Mouse (Mus musculus) left cerebral cortex, adult 11 months (tissue): ENCODE data around the gene Capns1.
"Not testable (repeated sequence)": the region's sequence is repeated elsewhere in the genome, so short reads cannot be mapped to it uniquely, and the experiment has no call there.

Source experiments
- DNase-seq: peaks from one replicate; pipeline ENCODE4 v3.0.0; 2022; ENCODE audit warnings: low spot score

Capns1 gene

DNA sequence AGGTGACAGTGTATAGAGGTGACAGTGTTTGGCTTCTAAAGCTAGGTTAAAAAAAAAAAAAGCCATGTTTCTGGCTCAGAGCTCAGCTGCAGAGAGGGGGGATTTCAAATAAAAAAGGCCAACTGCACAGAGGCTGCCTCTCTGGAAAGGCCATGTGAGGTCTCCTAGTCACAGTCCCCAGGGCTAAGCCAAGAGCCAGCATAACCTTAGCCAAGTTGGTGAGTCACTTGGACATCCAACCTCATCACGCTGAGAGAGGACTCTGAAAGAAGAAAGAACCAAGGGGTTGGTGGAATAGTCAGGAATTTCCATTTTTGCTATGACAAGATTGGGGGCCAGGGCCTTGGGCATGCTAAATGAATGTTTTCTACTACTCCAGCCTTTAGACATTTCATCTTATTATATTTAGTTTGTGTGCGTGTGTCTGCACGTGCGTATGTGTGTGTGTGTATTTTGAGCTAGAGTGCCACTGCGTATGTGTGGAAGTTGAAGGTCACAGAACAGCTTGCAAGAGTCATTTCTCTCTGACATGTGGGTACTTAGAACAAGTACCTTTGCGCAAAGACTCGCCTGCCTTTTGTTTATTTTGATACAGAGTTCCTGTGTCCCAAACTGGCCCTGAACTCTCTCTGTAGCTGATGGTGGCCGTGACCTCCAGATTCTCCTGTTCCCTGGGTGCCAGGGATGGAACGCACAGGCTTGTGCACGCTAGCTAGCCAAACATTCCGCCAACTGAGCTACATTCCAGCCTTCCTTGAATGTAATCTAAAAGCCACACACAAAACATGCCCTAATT, 4.5 kb upstream of the Capns1 start:
- no peak for DNase-seq

DNA sequence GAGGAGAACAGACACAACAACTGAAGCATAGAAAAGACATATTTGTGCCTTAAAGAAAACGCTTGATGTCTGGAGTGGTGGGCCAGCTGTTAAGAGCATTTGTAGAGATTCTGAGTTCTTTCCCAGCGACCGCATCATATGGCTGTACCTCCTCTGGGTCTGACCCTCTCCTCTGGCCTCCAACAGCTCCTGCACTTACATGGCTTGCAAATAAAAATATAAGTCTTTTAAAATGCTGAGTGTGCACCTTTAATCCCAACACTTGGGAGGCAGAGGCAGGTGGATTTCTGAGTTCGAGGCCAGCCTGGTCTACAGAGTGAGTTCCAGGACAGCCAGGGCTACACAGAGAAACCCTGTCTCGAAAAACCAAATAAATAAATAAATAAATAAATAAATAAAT, 2.0 kb upstream of the Capns1 start:
- not testable (repeated sequence) for DNase-seq

DNA sequence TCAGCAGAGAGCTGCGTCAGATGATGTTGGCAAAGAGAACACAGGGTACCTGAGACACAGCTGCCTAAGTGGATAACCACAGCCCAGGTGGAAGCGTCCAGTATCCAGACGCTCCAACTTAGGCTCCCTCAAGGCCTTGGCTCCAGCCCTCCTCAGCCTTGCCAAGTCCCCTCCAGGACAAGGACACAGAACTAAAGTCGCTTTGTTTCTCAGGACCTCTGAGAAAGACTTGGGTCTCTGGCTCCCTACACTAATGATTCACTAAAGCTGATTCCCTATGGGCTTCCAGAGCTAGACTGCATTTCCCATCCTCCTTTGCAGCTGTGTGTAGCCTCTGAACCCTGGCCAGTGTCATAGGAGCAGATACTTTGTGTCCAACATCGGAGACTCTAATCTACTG, 1.6 kb upstream of the Capns1 start:
- DNase-seq = no peak

DNA sequence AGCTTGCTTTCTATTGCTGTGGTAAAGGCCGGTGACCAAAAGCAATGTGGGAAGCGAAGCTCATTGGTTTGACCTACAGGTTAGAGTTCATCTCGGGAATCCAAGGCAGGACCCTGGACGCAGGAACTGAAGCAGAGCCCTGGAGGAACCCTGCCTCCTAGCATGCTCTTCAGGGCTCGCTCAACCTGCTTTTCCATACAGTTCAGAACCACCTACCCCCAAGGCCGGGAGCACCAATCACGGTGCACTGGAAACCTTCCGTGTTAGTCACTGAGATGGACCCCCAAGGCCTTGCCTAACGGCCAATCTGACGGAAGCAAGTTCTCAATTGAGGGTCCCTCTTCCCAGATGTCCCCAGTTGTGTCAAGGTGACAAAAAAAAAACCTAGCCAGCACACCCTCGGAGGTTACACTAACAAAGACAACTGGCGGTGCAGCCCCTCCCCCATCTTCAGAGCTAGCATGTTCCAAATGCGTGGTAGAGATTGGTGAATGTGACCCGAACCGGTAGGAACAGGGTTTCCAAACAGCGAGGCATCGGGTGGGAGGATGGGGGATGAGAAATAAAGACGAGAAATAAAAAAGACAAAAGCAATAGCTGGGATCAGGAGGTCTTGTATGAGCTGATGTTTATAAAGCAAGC, 1.0 kb upstream of the Capns1 start:
- no peak for DNase-seq

DNA sequence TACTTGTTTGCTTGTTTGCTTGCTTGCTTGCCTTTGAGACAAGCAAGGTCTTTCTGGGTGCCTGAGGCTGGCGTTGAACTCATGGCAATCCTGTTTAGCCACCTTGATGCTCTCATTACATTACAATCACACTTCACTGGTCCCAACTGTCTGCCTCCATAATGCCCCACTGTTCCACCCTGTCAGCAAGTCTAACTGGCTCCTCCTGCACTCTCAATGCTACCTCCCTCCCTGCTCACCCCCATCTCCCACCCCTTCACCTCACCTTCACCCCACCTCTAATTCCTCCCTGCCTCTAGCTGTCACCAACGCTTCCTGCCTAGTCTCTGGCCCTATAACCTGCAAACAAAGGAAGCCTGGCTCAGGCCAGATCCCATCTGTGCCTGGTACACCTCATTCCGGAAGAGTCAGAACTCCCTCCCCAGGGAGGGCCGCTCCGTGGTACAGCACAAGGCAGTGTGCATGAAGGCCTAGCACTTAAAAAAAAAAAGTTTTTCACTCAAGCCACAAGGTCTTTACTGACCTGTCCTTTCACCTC, 950 bp downstream of the Capns1 start:
- no peak for DNase-seq

DNA sequence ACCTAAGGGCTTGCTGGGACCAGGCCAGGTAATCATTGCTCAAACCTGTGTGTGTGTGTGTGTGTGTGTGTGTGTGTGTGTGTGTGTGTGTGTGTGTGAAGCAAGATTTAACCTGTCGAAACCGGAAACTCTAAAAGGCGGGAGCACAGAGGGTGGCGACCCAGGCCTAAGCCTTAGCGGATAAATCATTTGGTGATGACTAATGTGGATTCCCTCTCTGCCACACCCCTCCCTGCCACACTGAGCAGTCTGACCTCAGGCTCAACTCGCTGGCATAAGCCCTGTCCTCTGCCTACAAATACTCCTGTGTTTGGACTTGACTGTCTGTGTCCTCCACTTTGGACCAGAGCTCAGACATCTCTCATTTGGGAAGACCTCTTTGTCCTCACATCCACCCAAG, 2.4 kb downstream of the Capns1 start:
- DNase-seq = no peak

DNA sequence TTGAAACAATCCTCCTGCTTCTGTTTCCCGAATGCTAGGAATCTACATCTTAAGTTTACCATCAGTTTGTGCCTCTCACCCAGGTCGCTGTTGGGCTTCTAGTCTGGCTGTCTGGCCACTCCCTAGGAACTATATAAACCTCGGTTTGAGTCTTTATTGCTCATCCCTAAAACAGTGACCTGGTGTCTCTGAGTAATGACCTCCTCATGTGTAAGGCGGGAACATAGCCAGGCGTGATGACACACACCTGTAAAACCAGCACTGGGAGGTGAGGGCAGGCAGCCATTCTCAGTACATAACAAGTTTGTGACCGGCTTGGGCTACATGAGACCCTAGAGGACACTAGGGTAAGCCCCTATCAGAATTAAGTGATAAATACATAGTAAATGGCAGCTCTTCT, 3.1 kb downstream of the Capns1 start:
- DNase-seq = no peak

DNA sequence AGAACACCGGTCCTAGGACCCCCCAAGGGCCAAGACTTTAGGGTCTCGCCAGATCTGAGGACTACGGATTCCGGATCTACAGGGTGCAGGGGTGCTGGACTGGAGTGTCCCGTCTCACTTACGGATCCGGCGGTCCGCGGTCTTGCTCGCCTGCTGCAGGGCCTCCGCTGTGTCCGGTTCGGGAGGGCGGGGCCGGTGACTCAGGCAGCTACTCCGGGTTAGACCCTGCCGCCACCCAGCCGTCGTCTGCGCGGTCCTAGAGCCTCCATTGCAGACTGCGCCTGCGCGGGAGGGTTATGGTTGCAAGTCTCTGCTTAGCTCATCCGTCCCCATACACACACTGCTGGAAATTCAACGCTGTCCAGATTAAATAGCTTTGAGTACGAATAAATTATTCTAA, 3.7 kb downstream of the Capns1 start:
- peak; percentile 87 for DNase-seq

DNA sequence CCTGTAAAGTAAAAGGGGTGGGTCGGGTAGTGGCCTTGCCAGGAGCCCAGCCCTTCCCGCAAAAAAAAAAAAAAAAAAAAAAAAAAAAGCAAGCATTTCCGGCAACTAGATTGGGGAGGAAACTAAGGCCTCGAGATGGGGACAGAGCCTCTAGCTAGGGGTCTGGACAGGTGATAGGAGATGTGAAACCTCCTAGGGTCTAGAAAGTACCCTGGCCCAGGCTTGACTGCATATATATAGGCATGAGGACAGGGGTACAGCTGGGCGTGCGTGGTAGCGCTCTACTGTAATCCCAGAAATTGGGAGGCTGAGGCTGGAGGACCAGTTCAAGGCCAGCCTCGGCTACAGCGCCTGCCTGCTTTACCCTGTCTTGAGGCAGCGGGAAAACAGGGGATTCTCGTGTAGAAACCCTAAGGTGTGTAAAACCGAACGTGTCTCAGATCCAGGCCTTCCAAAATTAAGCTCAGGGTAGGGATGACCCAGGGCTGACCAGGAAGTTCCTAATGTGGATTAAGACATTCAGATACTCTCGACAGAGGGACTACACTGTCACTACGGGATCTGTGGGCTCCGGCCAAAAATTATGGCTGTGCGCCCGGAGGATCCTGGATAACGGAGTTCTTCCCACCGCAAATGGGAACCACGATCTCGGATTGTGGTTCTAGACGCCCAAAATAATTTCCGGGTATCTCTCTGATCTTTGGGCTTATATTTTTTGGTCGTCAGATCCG, 4.3 kb downstream of the Capns1 start:
- no peak for DNase-seq

DNA sequence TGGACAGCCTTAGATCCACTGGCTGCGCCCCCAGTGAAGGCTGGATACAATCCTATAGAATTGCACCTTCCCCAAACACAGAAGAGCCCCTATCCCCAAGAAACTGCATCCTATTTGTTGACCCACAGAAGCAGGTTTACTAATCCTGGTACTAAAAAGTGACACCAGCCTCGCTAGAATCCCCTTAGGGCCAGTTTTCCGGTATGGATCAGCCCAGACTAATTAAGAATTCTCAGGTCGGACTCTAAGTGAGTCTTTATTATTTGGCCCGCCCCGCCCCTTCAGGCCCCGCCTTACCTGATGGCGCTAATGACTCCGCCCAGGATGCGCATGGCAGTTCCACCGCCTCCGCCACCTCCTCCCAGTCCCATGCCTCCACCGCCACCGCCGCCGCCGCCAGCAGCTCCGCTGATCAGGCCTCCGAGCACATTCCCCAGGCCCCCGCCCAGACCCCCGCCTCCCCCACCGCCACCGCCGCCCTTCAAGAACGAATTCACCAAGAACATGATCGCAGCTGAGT, 5.0 kb downstream of the Capns1 start:
- DNase-seq = no peak

DNA sequence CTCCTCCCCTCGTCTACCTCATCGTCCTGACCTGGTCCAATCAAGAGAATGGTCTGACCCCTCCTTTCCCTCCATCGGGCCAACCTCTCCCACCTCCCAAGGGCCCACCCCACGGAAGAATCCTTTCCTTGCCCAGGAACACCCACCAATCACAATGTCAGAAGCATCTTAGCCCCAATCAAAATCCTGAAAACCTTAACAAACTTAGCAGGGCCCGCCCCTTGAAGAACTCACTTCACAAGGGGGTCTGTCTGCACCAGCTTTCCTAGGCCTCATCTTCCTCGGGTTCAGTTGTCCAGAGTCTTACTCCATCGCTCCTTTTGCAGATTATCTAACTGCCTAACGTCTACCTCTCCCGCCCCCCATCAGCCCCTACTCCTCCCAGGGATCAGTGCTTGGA, 5.6 kb downstream of the Capns1 start:
- DNase-seq = no peak

DNA sequence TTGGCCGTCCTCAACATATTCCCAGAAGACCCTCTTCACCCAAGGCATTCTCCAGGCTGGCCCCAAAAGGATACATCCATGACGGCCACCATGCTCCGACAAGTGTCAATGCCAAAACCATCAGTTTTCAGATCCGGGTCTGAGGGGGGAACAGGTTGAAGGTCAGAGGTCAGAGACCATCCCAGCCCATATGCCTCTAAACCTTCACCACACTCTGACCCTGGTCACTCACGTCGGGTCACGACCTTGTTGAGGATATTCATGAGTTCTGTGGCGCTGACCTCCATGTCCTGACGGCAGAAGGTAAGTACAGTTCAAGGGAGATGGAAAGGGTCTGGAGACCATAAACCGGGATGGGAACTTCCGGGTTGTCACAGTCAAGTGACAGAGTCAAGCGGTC, 6.5 kb downstream of the Capns1 start:
- DNase-seq = no peak

DNA sequence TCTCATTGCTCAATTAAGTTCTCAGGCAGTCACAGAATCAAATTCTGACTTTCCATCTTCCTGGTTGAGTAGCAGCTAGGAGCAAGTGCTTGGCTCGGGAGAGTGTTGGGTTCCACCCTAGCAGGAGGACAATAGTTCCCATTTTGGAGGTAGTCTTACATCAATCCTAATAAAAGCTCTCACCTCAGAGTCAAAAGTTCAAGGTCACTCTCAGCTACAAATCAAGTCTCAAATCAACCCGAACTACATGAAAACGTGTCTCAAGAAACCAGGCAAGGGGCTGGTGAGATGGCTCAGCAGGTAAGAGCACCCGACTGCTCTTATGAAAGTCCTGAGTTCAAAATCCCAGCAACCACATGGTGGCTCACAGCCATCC, 9.5 kb downstream of the Capns1 start:
- no peak for DNase-seq

DNA sequence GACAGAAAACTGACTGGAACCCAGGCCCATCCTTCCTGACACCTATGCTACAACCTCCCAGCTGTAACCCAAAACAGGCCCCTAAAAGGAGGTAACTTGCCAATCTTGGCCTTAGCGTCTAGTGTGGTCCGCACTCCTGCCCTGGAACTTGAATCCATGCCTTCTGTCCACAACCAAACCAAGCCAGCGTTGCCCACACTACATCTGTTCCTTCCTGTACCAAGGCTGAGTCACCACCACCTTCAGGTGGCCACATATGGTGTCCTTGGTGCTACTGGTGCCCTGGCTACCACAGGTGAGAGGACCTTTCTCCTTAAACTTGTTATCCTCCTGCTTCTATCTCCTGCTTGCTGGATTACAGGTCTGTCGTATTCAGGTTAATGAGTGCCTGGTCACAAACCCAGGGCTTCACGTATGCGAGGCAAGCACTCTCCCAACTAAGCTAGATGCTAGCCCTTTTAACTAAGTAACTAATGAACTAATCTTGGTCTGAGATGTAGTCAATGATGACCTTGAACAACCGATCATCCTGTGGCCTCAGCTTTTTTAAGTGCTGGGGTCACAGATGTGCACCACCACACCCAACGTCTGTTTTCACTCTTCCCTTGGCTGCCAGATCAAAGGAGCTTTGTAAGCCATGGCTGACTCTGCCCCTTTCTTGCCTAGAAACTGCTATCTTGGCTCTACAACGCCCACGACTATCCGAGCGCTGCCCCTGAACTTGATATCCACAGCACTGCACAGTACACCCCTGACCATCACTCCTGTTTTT, 10.1 kb downstream of the Capns1 start:
- DNase-seq = no peak

DNA sequence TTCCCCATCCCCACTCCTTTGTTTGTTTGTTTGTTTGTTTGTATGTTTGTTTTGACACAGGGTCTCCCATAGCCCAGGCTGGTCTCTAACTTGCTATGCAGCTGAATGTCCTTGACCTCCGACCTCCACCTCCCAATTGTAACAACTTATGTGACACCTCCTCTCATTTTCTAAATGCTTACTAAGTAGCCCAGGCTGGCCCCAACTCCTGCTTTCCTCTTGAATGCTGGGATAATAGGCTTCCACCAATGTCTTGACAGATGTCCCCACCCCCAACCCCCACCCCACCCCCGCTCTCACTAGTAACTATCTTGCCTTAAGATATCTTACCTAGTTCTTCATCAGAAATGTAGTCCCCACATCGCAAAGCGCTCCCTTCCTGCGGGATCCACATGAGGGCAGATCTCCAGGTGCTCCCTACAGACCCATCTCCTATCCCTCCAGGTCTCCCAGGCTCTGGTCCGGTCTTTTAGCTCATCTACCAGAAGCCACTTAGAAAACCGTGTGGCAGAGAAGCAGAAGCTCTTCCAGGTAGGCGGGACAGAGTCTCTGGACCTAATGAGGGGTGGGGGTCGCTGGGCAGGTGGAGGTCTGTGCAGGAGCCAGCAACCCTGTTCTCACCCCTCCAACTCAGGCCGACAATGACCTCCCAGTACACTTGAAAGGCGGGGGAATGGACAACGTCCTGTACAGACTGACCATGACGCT, 13.8 kb downstream of the Capns1 start:
- no peak for DNase-seq

DNA sequence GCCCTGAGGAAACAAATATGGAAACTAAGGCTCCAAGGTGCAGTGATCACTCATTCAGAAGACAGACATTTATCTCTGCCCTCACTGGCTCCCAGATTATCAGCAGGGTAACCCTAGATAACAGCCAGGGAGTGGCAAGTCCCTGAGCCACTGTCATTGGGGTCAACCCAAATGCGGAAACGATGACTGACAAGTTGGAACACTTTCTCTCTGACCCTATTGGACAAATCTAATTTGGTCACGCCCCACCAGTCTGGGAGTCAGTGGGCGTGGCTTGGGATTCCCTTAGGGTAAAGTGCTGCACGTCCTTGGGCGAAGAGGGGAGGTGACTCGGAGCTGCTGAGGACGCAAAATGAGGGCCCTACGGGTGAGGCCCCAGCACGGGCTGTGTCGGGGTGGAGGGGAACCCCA, 14.7 kb downstream of the Capns1 start, which contains the start of gene Cox7a1:
TSS of gene Cox7a1 (plus strand) at position 266 of the 411 bp plus-strand sequence.
- no peak for DNase-seq

DNA sequence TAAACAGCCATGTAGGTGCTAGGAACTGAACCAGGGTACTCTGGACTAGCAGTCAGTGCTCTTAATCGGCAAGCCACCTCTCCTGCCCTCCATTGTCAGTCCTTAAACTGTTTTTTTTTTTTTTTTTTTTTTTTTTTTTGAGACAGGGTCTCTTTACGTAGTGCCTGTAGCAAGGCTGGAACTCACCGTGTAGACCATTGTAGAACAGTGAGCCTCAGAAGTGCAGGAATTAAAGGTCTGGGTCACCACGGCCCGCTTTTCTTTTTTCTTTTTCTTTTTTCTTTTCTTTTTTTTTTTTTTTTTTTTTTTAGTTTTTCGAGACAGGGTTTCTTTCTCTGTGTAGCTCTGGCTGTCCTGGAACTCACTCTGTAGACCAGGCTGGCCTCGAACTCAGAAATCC, 15.4 kb downstream of the Capns1 start:
- DNase-seq = not testable (repeated sequence)

DNA sequence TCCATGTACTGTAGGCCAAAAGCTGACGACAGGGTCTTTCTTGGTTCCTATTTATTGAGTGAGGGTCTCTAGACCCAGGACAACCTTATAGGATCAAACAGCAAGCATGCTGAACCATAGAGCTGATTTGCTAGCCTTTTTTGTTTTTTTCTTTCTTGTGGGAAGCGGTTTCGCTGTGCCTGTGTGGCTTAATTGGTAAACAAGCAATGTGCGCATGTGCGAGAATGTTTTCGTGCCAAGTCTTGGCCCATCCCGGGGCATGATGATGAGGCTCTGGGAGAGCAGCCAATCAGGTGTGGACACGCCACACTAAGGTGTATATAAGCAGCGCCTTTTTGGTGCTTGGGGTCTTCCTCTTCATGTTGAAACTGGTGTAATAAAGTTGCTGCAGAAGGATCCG, 16.7 kb downstream of the Capns1 start:
- DNase-seq = not testable (repeated sequence)

DNA sequence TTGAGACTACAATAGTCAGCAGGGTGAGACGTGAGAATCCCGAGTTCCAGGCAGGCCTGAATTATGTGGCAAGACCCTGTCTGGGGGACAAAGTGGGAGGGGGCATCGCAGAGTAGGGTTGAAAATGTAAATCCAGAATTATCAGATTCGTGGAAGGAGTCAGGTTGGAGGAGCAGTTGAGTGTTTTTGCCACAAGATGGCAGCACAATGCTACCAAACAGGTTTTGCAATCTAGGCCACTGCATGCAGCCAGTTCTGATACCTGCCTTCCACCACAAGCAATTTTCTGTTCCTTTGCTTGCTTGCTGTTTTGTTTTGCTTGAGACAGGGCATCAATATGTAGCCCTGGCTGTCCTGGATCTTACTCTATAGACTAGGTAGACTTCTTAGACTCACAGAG, 17.3 kb downstream of the Capns1 start:
- DNase-seq = peak; percentile 64

DNA sequence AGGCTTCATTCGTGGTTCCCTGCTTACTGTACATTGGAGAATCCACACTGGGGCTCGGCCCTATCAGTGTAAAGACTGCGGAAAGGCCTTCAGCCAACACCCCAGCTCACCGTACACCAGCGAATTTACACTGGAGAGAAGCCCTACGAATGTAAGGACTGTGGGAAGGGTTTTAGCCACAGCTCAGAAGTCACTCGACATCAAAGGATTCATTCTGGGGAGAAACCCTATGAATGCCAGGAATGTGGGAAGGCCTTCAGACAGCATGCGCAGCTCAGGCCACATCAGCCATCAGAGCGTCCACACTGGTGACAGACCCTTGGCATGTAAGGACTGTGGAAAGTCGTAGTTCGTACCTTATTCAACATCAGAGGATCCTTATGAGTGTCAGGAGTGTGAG, 20.4 kb downstream of the Capns1 start:
- no peak for DNase-seq

DNA sequence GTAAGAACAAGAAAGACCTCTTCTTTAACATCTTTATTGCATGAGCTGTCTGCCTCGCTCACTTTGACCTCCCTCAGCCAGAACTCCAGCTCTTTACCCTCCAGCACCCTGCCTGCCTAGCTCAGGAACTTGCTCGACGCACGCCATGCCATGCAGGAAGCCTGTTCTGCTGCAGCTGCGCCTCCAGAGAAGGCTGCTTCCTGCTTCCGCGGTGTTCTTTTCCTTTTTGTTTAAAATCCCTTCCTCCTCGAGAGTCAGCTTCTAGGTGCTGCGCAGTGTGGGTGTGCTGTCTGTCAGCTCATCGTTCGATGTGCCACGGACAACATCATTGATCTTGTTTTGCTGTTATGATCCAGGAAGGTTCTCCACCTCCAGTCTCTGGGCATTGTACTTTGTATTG, 22.1 kb downstream of the Capns1 start:
- no peak for DNase-seq
